Mouse (Mus musculus): Measurements from ENCODE around the gene Sag.

- TF ChIP-seq CTCF (IDR thresholded peaks at IDR 0.05; ENCODE audit: low read depth) (no peak), EP300 (IDR thresholded peaks at IDR 0.05; ENCODE audit: low read depth) (no peak)
Observed at GRCm38 (mm10) chr1:87828185-87828584, 24.7 kb downstream of the Sag start.
